Mouse (Mus musculus): Measurements from ENCODE around the gene Ccdc107. TPM values are rescaled to one million over a fixed set of nuclear protein-coding genes. Genes with fewer than 3 reads are reported as not detected.

The Ccdc107 gene
- total and polyA plus RNA-seq, 3 experiments, result 30.5 to 63.1 (median 33.4) TPM

- TF ChIP-seq IRF4 (IDR thresholded peaks at IDR 0.05; ENCODE audit: low read depth, low read length) (no peak), RCOR1 (conservative IDR thresholded peaks at IDR 0.05; ENCODE audit: low read depth, low read length) (no peak), MXI1 (IDR thresholded peaks at IDR 0.05; ENCODE audit: low read depth, low read length) (no peak), E2F4 (IDR thresholded peaks at IDR 0.05; ENCODE audit: insufficient replicate concordance, low read depth, low read length) (no peak), USF1 (IDR thresholded peaks at IDR 0.05; ENCODE audit: low read depth, low read length) (no peak), UBTF (IDR thresholded peaks at IDR 0.05; ENCODE audit: low read depth, low read length) (no peak), SIN3A (IDR thresholded peaks at IDR 0.05; ENCODE audit: low read length) (no peak), JUN (IDR thresholded peaks at IDR 0.05; ENCODE audit: insufficient read depth, low read depth, low read length) (no peak), MAZ (IDR thresholded peaks at IDR 0.05; ENCODE audit: low read depth, low read length) (no peak), POLR2A (IDR thresholded peaks at IDR 0.05; ENCODE audit: low read depth, low read length) (no peak), NELFE (IDR thresholded peaks at IDR 0.05; ENCODE audit: low read depth, low read length) (no peak), EP300 (IDR thresholded peaks at IDR 0.05; ENCODE audit: low read length) (no peak), MAFK (IDR thresholded peaks at IDR 0.05; ENCODE audit: insufficient replicate concordance, low read length) (no peak)
- in situ Hi-C loops (cut with MboI; ENCODE audit: low pct_ligation_motif_present, low pct_unique_long_range_greater_than_20kb, low sequenced_read_pairs), result no loop called here
- no peak overlapping the region for H3K27ac ChIP-seq (ENCODE audit: insufficient read depth, low read depth)
- DNase-seq (ENCODE audit: extremely low read depth), result no peak
- no peak overlapping the region for H3K4me3 ChIP-seq (replicated peaks in 1 of 3; ENCODE audit: low read depth in 2 of 3, low read length in 2 of 3, poor library complexity in 1 of 3)
- H3K79me2 ChIP-seq (replicated peaks; ENCODE audit: control insufficient read depth, extremely low read depth, insufficient read depth, poor library complexity, severe bottlenecking), result no peaks in the 10 kb centered on the region
- H3K9me3 ChIP-seq (replicated peaks; ENCODE audit: low read length), result no peaks in the 10 kb centered on the region
- no peaks in the 10 kb centered on the region for H3K4me1 ChIP-seq (ENCODE audit: control insufficient read depth in 1 of 2, insufficient read depth in 2 of 2)
- no peak overlapping the region for H3K4me2 ChIP-seq (ENCODE audit: insufficient read depth, low read depth, poor library complexity, severe bottlenecking)
- no peaks in the 10 kb centered on the region for H3K27me3 ChIP-seq (replicated peaks)
- peaks cover 93 to 98% of the 10 kb centered on the region in 2 experiments for H3K36me3 ChIP-seq (replicated peaks in 1 of 2; ENCODE audit: control insufficient read depth in 1 of 2, insufficient read depth in 1 of 2, low read length in 1 of 2)
- dilution Hi-C loops (cut with MboI; ENCODE audit: extremely low pct_ligation_motif_present, extremely low pct_unique_long_range_greater_than_20kb, low sequenced_read_pairs), result no loop called here
- H3K9ac ChIP-seq (ENCODE audit: insufficient read depth, low read depth), result no peak overlapping the region
Measured at GRCm38 (mm10) chr4:43535628-43536027, 42.9 kb downstream of the Ccdc107 start.

GRCm38 (mm10) chr4:43536031-43536430, 43.3 kb downstream of the Ccdc107 start:
- no peaks in the 10 kb centered on the region for H3K4me1 ChIP-seq (ENCODE audit: control insufficient read depth in 1 of 2, insufficient read depth in 2 of 2)
- no peak overlapping the region for H3K4me3 ChIP-seq (replicated peaks in 1 of 3; ENCODE audit: low read depth in 2 of 3, low read length in 2 of 3, poor library complexity in 1 of 3)
- in situ Hi-C loops (cut with MboI; ENCODE audit: low pct_ligation_motif_present, low pct_unique_long_range_greater_than_20kb, low sequenced_read_pairs), result no loop called here
- H3K79me2 ChIP-seq (replicated peaks; ENCODE audit: control insufficient read depth, extremely low read depth, insufficient read depth, poor library complexity, severe bottlenecking), result no peaks in the 10 kb centered on the region
- H3K36me3 ChIP-seq (replicated peaks in 1 of 2; ENCODE audit: control insufficient read depth in 1 of 2, insufficient read depth in 1 of 2, low read length in 1 of 2), result peaks cover 93 to 98% of the 10 kb centered on the region in 2 experiments
- DNase-seq (ENCODE audit: extremely low read depth), result no peak
- dilution Hi-C loops (cut with MboI; ENCODE audit: extremely low pct_ligation_motif_present, extremely low pct_unique_long_range_greater_than_20kb, low sequenced_read_pairs), result no loop called here
- H3K9ac ChIP-seq (ENCODE audit: insufficient read depth, low read depth), result no peak overlapping the region
- H3K27me3 ChIP-seq (replicated peaks), result no peaks in the 10 kb centered on the region
- H3K27ac ChIP-seq (ENCODE audit: insufficient read depth, low read depth), result no peak overlapping the region
- no peaks in the 10 kb centered on the region for H3K9me3 ChIP-seq (replicated peaks; ENCODE audit: low read length)
- no peak overlapping the region for H3K4me2 ChIP-seq (ENCODE audit: insufficient read depth, low read depth, poor library complexity, severe bottlenecking)
- TF ChIP-seq USF2 (conservative IDR thresholded peaks at IDR 0.05; ENCODE audit: low read depth, low read length) (no peak), IRF4 (IDR thresholded peaks at IDR 0.05; ENCODE audit: low read depth, low read length) (no peak), JUN (IDR thresholded peaks at IDR 0.05; ENCODE audit: insufficient read depth, low read depth, low read length) (no peak), POLR2A (IDR thresholded peaks at IDR 0.05; ENCODE audit: low read depth, low read length) (no peak), PAX5 (IDR thresholded peaks at IDR 0.05; ENCODE audit: low read length) (no peak), CHD1 (IDR thresholded peaks at IDR 0.05; ENCODE audit: low read depth, low read length) (no peak), SMC3 (IDR thresholded peaks at IDR 0.05; ENCODE audit: low read depth, low read length) (no peak), TCF12 (IDR thresholded peaks at IDR 0.05; ENCODE audit: low read depth, low read length) (no peak)
